8 mouse cellular contexts compared by ENCODE assay signal in genomic region chr4:33261311-33261753, GRCm38 (mm10). TPM values are rescaled to one million over a fixed set of nuclear protein-coding genes. Genes with fewer than 3 reads are reported as not detected.
DNase-seq lines count a peak whose midpoint lies in the region; ATAC-seq lines count a peak whose summit lies in the region.

No protein-coding gene starts in this region.

- no peaks in the 10 kb centered on the region for H3K9me3 ChIP-seq in forebrain, embryonic 14.5 days (replicated peaks; ENCODE audit: control insufficient read depth, low read length)
- H3K9me3 ChIP-seq in forebrain, embryonic 13.5 days (replicated peaks) = no peaks in the 10 kb centered on the region
- no peaks in the 10 kb centered on the region for H3K9me3 ChIP-seq in heart, embryonic 16.5 days (replicated peaks; ENCODE audit: control insufficient read depth, low read length)

- ATAC-seq in forebrain, embryonic 14.5 days = no peak; the same call in 1 of the 2 replicates
- no peak for ATAC-seq in forebrain, embryonic 13.5 days
- ATAC-seq in activated CD4-positive, CD25-positive, alpha-beta regulatory T cell, adult 4 months = peak; percentile 97
- peak; percentile 95 for ATAC-seq in heart, embryonic 16.5 days (replicated peaks; ENCODE audit: extremely low read depth, insufficient read depth, low FRiP score)
- ATAC-seq in megakaryocyte-erythroid progenitor cell, adult 5-6 weeks (replicated peaks; ENCODE audit: low FRiP score, low TSS enrichment, poor library complexity, severe bottlenecking) = peak; percentile 62

- H3K36me3 ChIP-seq in forebrain, embryonic 14.5 days (ENCODE audit: control insufficient read depth, insufficient read depth, low read length) = no peaks in the 10 kb centered on the region
- H3K36me3 ChIP-seq in forebrain, embryonic 13.5 days (ENCODE audit: poor library complexity, severe bottlenecking) = no peaks in the 10 kb centered on the region
- no peaks in the 10 kb centered on the region for H3K36me3 ChIP-seq in heart, embryonic 16.5 days (ENCODE audit: control insufficient read depth, insufficient read depth)

- H3K9ac ChIP-seq in forebrain, embryonic 14.5 days (ENCODE audit: low read length) = no peak overlapping the region
- H3K9ac ChIP-seq in forebrain, embryonic 13.5 days = no peak overlapping the region
- H3K9ac ChIP-seq in heart, embryonic 16.5 days (ENCODE audit: low read length) = peak overlapping the region; percentile 13; the same call in 1 of the 2 replicates

- peak; percentile 33 for DNase-seq in forebrain, embryonic 14.5 days (ENCODE audit: low spot score)
- peak; percentile 37 to 72 for DNase-seq in cerebellum, postnatal 4 days (ENCODE audit: low spot score in 2 of 2)
- DNase-seq in layer of hippocampus, postnatal 10 days (ENCODE audit: low spot score in 2 of 2) = peak; percentile 55 to 65
- peak; percentile 78 for DNase-seq in urinary bladder, postnatal 25 days (ENCODE audit: low spot score)

- no peak overlapping the region for H3K4me2 ChIP-seq in forebrain, embryonic 14.5 days (ENCODE audit: low read length)
- no peak overlapping the region for H3K4me2 ChIP-seq in forebrain, embryonic 13.5 days
- H3K4me2 ChIP-seq in heart, embryonic 16.5 days (ENCODE audit: low read depth, low read length) = peak overlapping the region; percentile 33; the same call in 1 of the 2 replicates

- no peaks in the 10 kb centered on the region for H3K27me3 ChIP-seq in forebrain, embryonic 14.5 days (replicated peaks; ENCODE audit: control insufficient read depth, insufficient read depth, low read length)
- no peaks in the 10 kb centered on the region for H3K27me3 ChIP-seq in forebrain, embryonic 13.5 days
- no peaks in the 10 kb centered on the region for H3K27me3 ChIP-seq in heart, embryonic 16.5 days (ENCODE audit: control insufficient read depth, insufficient read depth, low read length)

- WGBS in forebrain, embryonic 14.5 days = 74% methylated on average over 7 of the region's 7 CpGs
- 74% methylated on average over 7 of the region's 7 CpGs for WGBS in forebrain, embryonic 13.5 days
- 9% methylated on average over 7 of the region's 7 CpGs for WGBS in heart, embryonic 16.5 days

- H3K27ac ChIP-seq in forebrain, embryonic 14.5 days (ENCODE audit: low read depth, low read length) = no peak overlapping the region
- H3K27ac ChIP-seq in forebrain, embryonic 13.5 days = no peak overlapping the region
- peak overlapping the region; percentile 89 for H3K27ac ChIP-seq in heart, embryonic 16.5 days (ENCODE audit: low read length)

- no peaks in the 10 kb centered on the region for H3K4me1 ChIP-seq in forebrain, embryonic 14.5 days (ENCODE audit: control insufficient read depth, insufficient read depth, low read length)
- no peaks in the 10 kb centered on the region for H3K4me1 ChIP-seq in forebrain, embryonic 13.5 days
- H3K4me1 ChIP-seq in heart, embryonic 16.5 days (ENCODE audit: control insufficient read depth, insufficient read depth, low read length) = peaks cover 20% of the 10 kb centered on the region

- H3K4me3 ChIP-seq in forebrain, embryonic 14.5 days (ENCODE audit: low read depth, low read length) = no peak overlapping the region
- H3K4me3 ChIP-seq in forebrain, embryonic 13.5 days = no peak overlapping the region
- no peak overlapping the region for H3K4me3 ChIP-seq in heart, embryonic 16.5 days (ENCODE audit: low read length)

RNA-seq across cellular contexts. Expression of gene Pnrc1, which starts 28.6 kb away (rescaled TPM):
- polyA plus RNA-seq in forebrain, embryonic 14.5 days (2014; fragmentation: Nextera tagmentation; extraction: Ambion mirVana) = 96.1 and 99.0 TPM in 2 replicates
- 76.4 and 85.7 TPM in 2 replicates for polyA plus RNA-seq in forebrain, embryonic 13.5 days (2015; fragmentation: Nextera tagmentation; extraction: Ambion mirVana)
- 10 to 100 TPM; 76.1 to 91.4 TPM for polyA plus RNA-seq in activated CD4-positive, CD25-positive, alpha-beta regulatory T cell, adult 4 months (2017; shearing (Covaris generic))
- 77.8 and 86.2 TPM in 2 replicates for polyA plus RNA-seq in heart, embryonic 16.5 days (2015; fragmentation: Nextera tagmentation; extraction: Ambion mirVana)
- total RNA-seq in layer of hippocampus, postnatal 10 days (2021) = 100 to 1,000 TPM in 1 of 2 experiments, 10 to 100 TPM in 1; 94.9 to 101 TPM
- 46.4 and 53.7 TPM in 2 replicates for total RNA-seq in megakaryocyte-erythroid progenitor cell, adult 5-6 weeks (2014; fragmentation: Nextera tagmentation)
- total RNA-seq in megakaryocyte-erythroid progenitor cell, adult 5-6 weeks (2017) = 98.0 and 124 TPM in 2 replicates

RNA-seq across cellular contexts. Expression of gene Rngtt, which starts 48.8 kb away (rescaled TPM):
- polyA plus RNA-seq in forebrain, embryonic 14.5 days (2014; fragmentation: Nextera tagmentation; extraction: Ambion mirVana) = 21.0 and 27.9 TPM in 2 replicates
- polyA plus RNA-seq in forebrain, embryonic 13.5 days (2015; fragmentation: Nextera tagmentation; extraction: Ambion mirVana) = 35.1 and 36.6 TPM in 2 replicates
- polyA plus RNA-seq in activated CD4-positive, CD25-positive, alpha-beta regulatory T cell, adult 4 months (2017; shearing (Covaris generic)) = 10 to 100 TPM; 50.2 to 69.5 TPM
- polyA plus RNA-seq in heart, embryonic 16.5 days (2015; fragmentation: Nextera tagmentation; extraction: Ambion mirVana) = 15.1 and 16.4 TPM in 2 replicates
- 10 to 100 TPM; 20.3 to 20.7 TPM for total RNA-seq in layer of hippocampus, postnatal 10 days (2021)
- total RNA-seq in megakaryocyte-erythroid progenitor cell, adult 5-6 weeks (2014; fragmentation: Nextera tagmentation) = 34.7 and 35.4 TPM in 2 replicates
- total RNA-seq in megakaryocyte-erythroid progenitor cell, adult 5-6 weeks (2017) = 69.1 and 72.8 TPM in 2 replicates

RNA-seq across cellular contexts. Expression of gene Srsf12, which starts 52.5 kb away (rescaled TPM):
- polyA plus RNA-seq in forebrain, embryonic 14.5 days (2014; fragmentation: Nextera tagmentation; extraction: Ambion mirVana) = 22.9 and 34.8 TPM in 2 replicates
- 13.2 and 18.8 TPM in 2 replicates for polyA plus RNA-seq in forebrain, embryonic 13.5 days (2015; fragmentation: Nextera tagmentation; extraction: Ambion mirVana)
- 1 to 10 TPM; 2.1 to 3.9 TPM for polyA plus RNA-seq in activated CD4-positive, CD25-positive, alpha-beta regulatory T cell, adult 4 months (2017; shearing (Covaris generic))
- polyA plus RNA-seq in heart, embryonic 16.5 days (2015; fragmentation: Nextera tagmentation; extraction: Ambion mirVana) = 1.6 and 2.3 TPM in 2 replicates
- total RNA-seq in layer of hippocampus, postnatal 10 days (2021) = 10 to 100 TPM; 38.3 to 39.8 TPM
- total RNA-seq in megakaryocyte-erythroid progenitor cell, adult 5-6 weeks (2014; fragmentation: Nextera tagmentation) = not detected in 2 replicates
- total RNA-seq in megakaryocyte-erythroid progenitor cell, adult 5-6 weeks (2017) = 0.08 TPM in 1 of 2 replicates, not detected in the other

Comparison
In these comparisons a context has a peak if more than half of its experiments do, and no peak if none do; other contexts are left out.
1. ATAC-seq: peak in activated CD4-positive, CD25-positive, alpha-beta regulatory T cell, adult 4 months (single experiment), heart, embryonic 16.5 days (single experiment) and megakaryocyte-erythroid progenitor cell, adult 5-6 weeks (single experiment); none in forebrain, embryonic 14.5 days (single experiment) and forebrain, embryonic 13.5 days (single experiment).
2. Peak in every context shown above with its lines, with median percentiles within 50 percentile points of each other: DNase-seq.